Mouse (Mus musculus) lung, adult 2 months (tissue): ENCODE measurements at regions not wholly inside any gene's neighbourhood (a gene's known extent, or its start where the extent isn't known, plus 50 kb on each side); places are given as distances from the start of the nearest gene placed in this dataset.
"Not testable (repeated sequence)": the region's sequence is repeated elsewhere in the genome, so short reads cannot be mapped to it uniquely, and the experiment has no call there.

Source experiments
- DNase-seq: peaks from one replicate; pipeline ENCODE4 v3.0.0; 2022
- H3K4me1 ChIP-seq: fragments of 200-500 bp; 2 replicates; pipeline ENCODE4 v1.6.1; 2011; ENCODE audit warnings: low read length; ENCODE audit not compliant: control insufficient read depth, insufficient read depth
- H3K4me3 ChIP-seq: fragments of 200-500 bp; replicated peaks from 2 replicates; pipeline ENCODE3; 2011; ENCODE audit warnings: low read depth, mild to moderate bottlenecking, control low read depth, low read length; ENCODE audit errors: extremely low read depth
- CTCF ChIP-seq: fragments of 200-500 bp; IDR thresholded peaks from 2 replicates; pipeline ENCODE4 v1.5.1; 2011; ENCODE audit warnings: mild to moderate bottlenecking, low read length, control low read depth; ENCODE audit not compliant: insufficient read depth
- POLR2A ChIP-seq: fragments of 200-500 bp; IDR thresholded peaks from 2 replicates; pipeline ENCODE4 v1.6.1; 2011; ENCODE audit warnings: low read depth, mild to moderate bottlenecking, control low read depth, low read length, borderline replicate concordance; ENCODE audit errors: extremely low read depth
- WGBS: fragments of 180-500 bp; shearing (Covaris S2); methylation state at CpG from one replicate; pipeline ENCODE4 v1.1.7; 2018; 5-methylcytosine and 5-hydroxymethylcytosine counted together

- no peak for DNase-seq
- Histone ChIP-seq H3K4me1 (no peaks in the 10 kb centered on the region), H3K4me3 (no peak overlapping the region)
- 74% methylated on average over 4 of the region's 4 CpGs for WGBS
- TF ChIP-seq CTCF (no peak), POLR2A (no peak)
These were observed 128.8 kb upstream of the Zfp746 start for GRCm38 (mm10) chr6:48215212-48215611.

- no peak for DNase-seq
- Histone ChIP-seq H3K4me3 (no peak overlapping the region), H3K4me1 (no peaks in the 10 kb centered on the region)
- TF ChIP-seq CTCF, result no peak
- no peak for TF ChIP-seq POLR2A
- 91% methylated on average over 2 of the region's 2 CpGs for WGBS
These were observed 123.3 kb upstream of the Zfp746 start for GRCm38 (mm10) chr6:48209739-48210138.

DNA sequence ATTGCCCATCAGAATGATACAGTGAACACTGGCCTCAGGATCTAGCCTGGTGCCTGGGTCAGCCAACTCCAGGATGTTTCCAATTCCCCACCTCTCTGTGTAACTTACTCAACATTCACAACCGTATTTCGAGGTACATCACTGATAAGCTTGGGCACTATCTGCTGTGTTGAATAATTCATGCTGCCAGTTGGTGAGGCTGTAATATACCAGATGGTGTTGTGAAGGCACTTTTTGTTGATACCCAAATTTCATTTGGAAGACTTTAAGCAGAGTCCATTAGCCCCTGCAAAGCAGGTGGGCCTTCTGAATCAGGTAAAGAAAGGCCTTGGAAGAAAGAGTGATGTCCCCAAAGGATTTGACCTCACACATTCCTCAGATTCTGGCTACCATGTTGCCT, 122.7 kb upstream of the Zfp746 start:
- 75% methylated on average over 2 of the region's 2 CpGs for WGBS
- Histone ChIP-seq H3K4me3 (no peak overlapping the region), H3K4me1 (no peaks in the 10 kb centered on the region)
- DNase-seq, result no peak
- TF ChIP-seq CTCF, result no peak
- TF ChIP-seq POLR2A, result no peak

GRCm38 (mm10) chr6:48205722-48206121, 119.3 kb upstream of the Zfp746 start:
- no peak for DNase-seq
- peak; percentile 17; the same call in 1 of the 2 replicates for TF ChIP-seq CTCF
- no peak for TF ChIP-seq POLR2A
- WGBS, result 93% methylated on average over 5 of the region's 5 CpGs
- Histone ChIP-seq H3K4me1 (no peaks in the 10 kb centered on the region), H3K4me3 (no peak overlapping the region)

GRCm38 (mm10) chr6:48199951-48200350, 113.6 kb upstream of the Zfp746 start:
- TF ChIP-seq CTCF (no peak), POLR2A (no peak)
- DNase-seq, result no peak
- 56% methylated on average over 3 of the region's 3 CpGs for WGBS
- Histone ChIP-seq H3K4me3 (no peak overlapping the region), H3K4me1 (no peaks in the 10 kb centered on the region)

DNA sequence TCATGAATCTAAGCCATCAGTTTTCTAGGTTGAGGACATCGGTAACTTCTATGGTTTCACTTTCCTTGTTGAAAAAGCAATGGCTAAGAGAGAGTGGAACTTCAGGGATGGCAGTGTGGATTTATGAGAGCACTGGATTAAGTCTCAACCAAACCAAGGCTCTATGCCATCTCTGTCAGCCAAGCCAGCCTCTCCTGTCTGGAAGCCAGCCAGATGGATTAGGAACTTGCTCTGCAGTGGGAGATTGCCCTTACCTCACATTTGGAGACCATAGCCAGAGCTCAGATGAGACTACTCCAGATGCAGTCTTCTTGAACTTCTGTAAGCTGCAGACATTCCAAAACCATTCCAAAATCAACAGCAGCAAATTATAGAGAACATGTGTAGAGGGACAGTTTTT, 112.4 kb upstream of the Zfp746 start:
- Histone ChIP-seq H3K4me3 (no peak overlapping the region), H3K4me1 (no peaks in the 10 kb centered on the region)
- no peak for TF ChIP-seq POLR2A
- no peak for DNase-seq
- WGBS, result 77% methylated on average over 1 of the region's 1 CpGs

DNA sequence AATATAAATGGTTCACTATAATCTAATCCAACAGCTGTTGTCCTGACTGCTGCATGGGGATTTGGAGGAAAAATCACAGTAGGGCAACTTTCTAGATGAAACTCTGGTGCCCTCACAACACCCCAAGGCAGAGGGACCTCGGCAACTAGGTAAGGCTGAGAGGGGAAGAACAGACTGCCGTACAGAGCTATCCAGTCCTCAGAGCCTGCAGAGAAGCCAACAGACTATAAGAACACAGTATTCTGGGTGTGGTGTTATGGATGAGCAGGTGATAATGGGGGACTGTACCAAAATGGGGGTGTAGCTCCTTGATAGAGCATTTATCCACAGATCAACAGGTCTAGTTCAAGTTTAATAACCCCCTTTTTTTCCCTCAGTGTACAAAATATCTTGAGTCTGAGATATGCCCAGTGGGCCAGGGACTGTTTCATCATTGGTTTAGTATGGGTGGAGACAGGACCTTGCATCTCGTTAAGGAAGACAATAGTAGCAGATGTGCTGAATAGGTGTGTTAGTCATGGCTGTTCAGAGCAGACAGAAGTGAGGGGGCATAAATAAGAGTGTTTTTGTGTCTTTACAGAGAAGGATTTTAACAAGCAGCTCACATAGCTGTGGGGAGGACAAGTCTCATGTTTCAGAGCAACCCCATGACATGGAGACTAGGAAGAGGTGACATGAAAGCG, 111.4 kb upstream of the Zfp746 start:
- TF ChIP-seq CTCF, result no peak
- TF ChIP-seq POLR2A, result no peak
- 82% methylated on average over 4 of the region's 4 CpGs for WGBS
- no peak for DNase-seq
- Histone ChIP-seq H3K4me3 (no peak overlapping the region), H3K4me1 (no peaks in the 10 kb centered on the region)

GRCm38 (mm10) chr6:48188363-48188762, 102.0 kb upstream of the Zfp746 start:
- not testable (repeated sequence) for H3K4me1 ChIP-seq

DNA sequence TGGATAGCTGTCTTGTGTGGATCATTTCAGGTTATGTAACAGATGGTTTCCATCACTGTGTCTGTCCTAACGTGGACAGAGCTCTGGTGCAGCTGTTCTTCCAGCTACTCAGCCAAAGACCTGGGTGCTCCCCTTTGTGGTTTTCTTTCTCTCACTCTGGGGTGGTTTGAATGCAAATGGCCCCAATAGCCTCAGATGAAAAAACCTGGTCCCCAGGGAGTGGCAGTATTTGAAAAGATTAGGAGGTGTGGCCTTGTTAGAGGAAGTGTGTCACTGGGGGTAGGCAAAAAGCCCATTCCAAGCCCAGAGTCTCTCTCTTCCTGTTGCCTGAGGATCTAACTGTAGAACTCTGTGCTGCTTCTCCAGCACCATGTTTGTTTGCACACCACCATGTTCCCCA, 98.9 kb upstream of the Zfp746 start:
- Histone ChIP-seq H3K4me1 (no peaks in the 10 kb centered on the region), H3K4me3 (no peak overlapping the region)
- no peak for DNase-seq
- TF ChIP-seq CTCF (no peak), POLR2A (no peak)
- 55% methylated on average over 1 of the region's 1 CpGs for WGBS

More at GRCm38 (mm10) chr6:48188363-48188762, 102.0 kb upstream of the Zfp746 start:
- 52% methylated on average over 2 of the region's 2 CpGs for WGBS
- H3K4me3 ChIP-seq, DNase-seq: not testable (repeated sequence)

DNA sequence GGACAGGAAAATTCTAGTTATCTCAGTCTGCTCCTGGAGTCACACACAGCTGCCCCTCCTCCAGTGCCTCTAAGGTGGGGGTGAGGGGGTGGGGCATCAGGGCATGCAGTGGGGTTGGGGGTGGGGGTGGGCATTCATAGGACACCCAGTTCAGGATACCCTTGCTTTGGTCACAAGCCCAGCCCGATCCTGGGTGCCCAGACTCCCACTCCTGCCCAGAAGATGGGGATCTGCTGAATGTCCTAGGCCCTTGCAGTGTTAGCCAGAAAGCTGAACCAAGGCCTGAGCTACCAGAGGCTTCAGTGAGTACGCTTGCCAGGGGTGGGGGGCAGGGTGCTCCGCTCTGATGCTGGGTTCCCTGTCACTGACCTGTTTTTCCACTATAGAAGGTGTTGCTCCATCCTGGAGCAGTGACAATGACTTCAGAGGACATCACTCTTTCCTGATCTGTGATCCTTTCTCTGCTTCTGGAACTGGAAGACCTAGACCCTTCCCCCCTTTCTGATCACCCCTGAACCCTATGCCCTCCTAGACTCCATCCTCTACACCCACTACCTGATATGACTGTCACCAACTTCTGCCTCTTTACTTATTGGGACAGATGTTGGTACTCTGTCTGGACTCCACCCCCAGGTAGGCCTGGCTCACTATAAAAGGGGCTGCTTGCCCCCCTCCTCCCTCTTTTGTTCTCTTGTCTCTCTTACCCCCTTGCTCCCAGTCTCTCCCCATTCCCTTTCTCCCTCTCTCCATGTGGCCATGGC, 92.1 kb upstream of the Zfp746 start:
- no peak for TF ChIP-seq POLR2A
- no peak for TF ChIP-seq CTCF

More for the DNA sequence above, 92.1 kb upstream of the Zfp746 start:
- no peak for DNase-seq
- H3K4me3 ChIP-seq, result no peak overlapping the region
- 82% methylated on average over 3 of the region's 3 CpGs for WGBS
- no peaks in the 10 kb centered on the region for H3K4me1 ChIP-seq
